Mouse (Mus musculus) cortical plate, adult 2 months (tissue): ENCODE data around the gene Mfsd14a. TPM values are rescaled to one million over a fixed set of nuclear protein-coding genes. Genes with fewer than 3 reads are reported as not detected.

ENCODE experiments used
- H3K27ac ChIP-seq: fragments of 200-500 bp; 2 replicates; pipeline ENCODE4 v1.5.1; 2012; ENCODE audit warnings: low read length, control low read depth, inconsistent platforms; ENCODE audit not compliant: insufficient read depth
- H3K4me1 ChIP-seq: fragments of 200-500 bp; 2 replicates; pipeline ENCODE4 v1.6.1; 2011; ENCODE audit warnings: low read length; ENCODE audit not compliant: control insufficient read depth, insufficient read depth
- H3K4me3 ChIP-seq: fragments of 200-500 bp; 2 replicates; pipeline ENCODE4 v1.5.1; 2011; ENCODE audit warnings: mild to moderate bottlenecking, low read length, control low read depth; ENCODE audit not compliant: insufficient read depth
- CTCF ChIP-seq: fragments of 200-500 bp; IDR thresholded peaks from 2 replicates; pipeline ENCODE4 v1.5.1; 2011; ENCODE audit warnings: mild to moderate bottlenecking, control low read depth, low read length; ENCODE audit not compliant: insufficient read depth; ENCODE audit errors: extremely low read depth
- POLR2A ChIP-seq: fragments of 200-500 bp; IDR thresholded peaks from 2 replicates; pipeline ENCODE4 v1.6.1; 2011; ENCODE audit warnings: mild to moderate bottlenecking, low read length, control low read depth; ENCODE audit not compliant: insufficient read depth; ENCODE audit errors: extremely low read depth
- polyA plus RNA-seq: library from polyadenylated mRNA; depleted of rRNA; stranded (reverse); fragments of >200 nt; gene quantifications from 2 replicates; pipeline ENCODE4 v1.2.3, GENCODE M21; 2012

Gene Mfsd14a
- polyA plus RNA-seq, 1 experiment: 48.1 TPM

- Histone ChIP-seq H3K4me1 (no peaks in the 10 kb centered on the region), H3K4me3 (no peak overlapping the region), H3K27ac (no peak overlapping the region)
- TF ChIP-seq CTCF (no peak), POLR2A (no peak)
Observed at GRCm38 (mm10) chr3:116635799-116636198, 26.7 kb downstream of the Mfsd14a start.

DNA sequence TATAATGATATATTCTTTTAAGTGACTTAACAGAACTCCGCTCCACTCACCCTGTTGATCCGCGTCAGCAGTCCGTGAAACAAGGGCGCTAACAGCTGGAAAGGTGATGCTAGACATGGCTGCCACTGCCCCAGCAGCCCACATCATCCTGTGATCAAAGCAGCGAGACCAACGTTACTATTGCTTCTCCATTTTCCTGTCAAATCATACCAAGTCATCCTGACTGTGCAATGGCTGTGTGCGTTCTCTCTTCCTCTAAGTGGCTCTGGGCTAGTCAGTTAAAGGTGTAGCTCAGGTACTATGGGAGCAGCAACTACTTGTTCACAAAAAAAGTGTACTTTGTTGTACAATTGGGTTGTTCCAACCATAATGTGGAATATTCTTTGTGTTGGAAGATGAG lies 27.6 kb downstream of the Mfsd14a start:
- H3K4me1 ChIP-seq: no peaks in the 10 kb centered on the region
- TF ChIP-seq CTCF (no peak), POLR2A (no peak)
- H3K4me3 ChIP-seq: no peak overlapping the region
- no peak overlapping the region for H3K27ac ChIP-seq

GRCm38 (mm10) chr3:116634091-116634490 lies 28.4 kb downstream of the Mfsd14a start:
- Histone ChIP-seq H3K4me3 (no peak overlapping the region), H3K27ac (no peak overlapping the region), H3K4me1 (no peaks in the 10 kb centered on the region)
- TF ChIP-seq CTCF: no peak
- no peak for TF ChIP-seq POLR2A

- TF ChIP-seq POLR2A: no peak
- no peak for TF ChIP-seq CTCF
- Histone ChIP-seq H3K27ac (no peak overlapping the region), H3K4me1 (no peaks in the 10 kb centered on the region), H3K4me3 (no peak overlapping the region)
Observed at GRCm38 (mm10) chr3:116632971-116633370, 29.5 kb downstream of the Mfsd14a start.

GRCm38 (mm10) chr3:116631459-116631858 lies 31.0 kb downstream of the Mfsd14a start:
- TF ChIP-seq CTCF (no peak), POLR2A (no peak)
- Histone ChIP-seq H3K4me3 (no peak overlapping the region), H3K4me1 (no peaks in the 10 kb centered on the region), H3K27ac (no peak overlapping the region)

- H3K27ac ChIP-seq: no peak overlapping the region
- no peak overlapping the region for H3K4me3 ChIP-seq
- TF ChIP-seq POLR2A (no peak), CTCF (no peak)
- no peaks in the 10 kb centered on the region for H3K4me1 ChIP-seq
Observed at GRCm38 (mm10) chr3:116622641-116623040, 39.8 kb downstream of the Mfsd14a start.

DNA sequence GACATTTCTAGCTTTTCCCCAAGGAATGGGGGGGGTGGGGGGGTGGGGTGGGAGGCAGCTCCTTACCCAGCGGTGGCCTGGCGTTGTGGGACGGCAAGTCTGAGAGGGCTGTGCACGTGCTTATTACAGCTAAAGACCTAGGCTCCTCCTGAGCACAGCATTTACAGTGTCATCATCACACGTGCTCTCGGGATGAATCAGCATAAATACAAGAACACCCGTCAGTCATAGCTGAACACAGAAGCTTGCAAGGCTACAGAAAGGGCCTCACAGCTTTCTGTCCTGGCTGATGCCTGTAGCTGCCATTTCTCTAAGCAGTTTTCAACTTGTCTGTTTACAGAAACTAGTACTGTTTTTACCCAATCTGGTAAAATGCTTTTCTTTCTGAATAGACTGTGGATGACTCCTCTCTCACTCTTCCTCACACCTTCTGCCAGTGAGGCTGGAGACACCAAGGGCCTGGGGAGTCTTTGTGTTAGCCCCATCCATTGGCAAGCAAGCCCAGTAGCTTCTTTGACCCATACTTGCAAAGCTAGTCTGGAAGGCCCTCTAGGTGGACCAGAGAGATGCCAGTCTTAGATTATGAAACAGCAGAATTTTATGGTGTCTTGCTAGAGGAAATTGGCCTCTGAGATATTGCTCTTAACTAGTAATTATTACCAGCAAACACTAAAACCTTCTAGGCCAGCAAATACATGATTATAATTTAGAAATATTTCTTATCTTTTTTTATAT lies 41.7 kb downstream of the Mfsd14a start:
- Histone ChIP-seq H3K27ac (no peak overlapping the region), H3K4me1 (no peaks in the 10 kb centered on the region), H3K4me3 (no peak overlapping the region)
- no peak for TF ChIP-seq POLR2A

- TF ChIP-seq CTCF: no peak
- Histone ChIP-seq H3K4me3 (no peak overlapping the region), H3K27ac (peak overlapping the region; percentile 59; the same call in 1 of the 2 replicates), H3K4me1 (no peaks in the 10 kb centered on the region)
Observed at GRCm38 (mm10) chr3:116618855-116619254, 43.6 kb downstream of the Mfsd14a start.

GRCm38 (mm10) chr3:116615318-116616068 lies 47.0 kb downstream of the Mfsd14a start:
- TF ChIP-seq POLR2A: no peak
- no peak for TF ChIP-seq CTCF
- H3K4me1 ChIP-seq: no peaks in the 10 kb centered on the region
- H3K4me3 ChIP-seq: no peak overlapping the region
- peak overlapping the region; percentile 71 for H3K27ac ChIP-seq
